Mouse (Mus musculus) G1E (cell line): ENCODE results near the gene Arsa.

Experiments
- CTCF ChIP-seq: IDR thresholded peaks from 2 replicates; pipeline ENCODE4 v1.5.1; 2012; ENCODE audit warnings: low read depth, low read length, inconsistent platforms, mixed read lengths
- GATA2 ChIP-seq: IDR thresholded peaks from 2 replicates; pipeline ENCODE4 v1.6.1; 2012; ENCODE audit warnings: low read depth, low read length, inconsistent platforms, borderline replicate concordance

DNA sequence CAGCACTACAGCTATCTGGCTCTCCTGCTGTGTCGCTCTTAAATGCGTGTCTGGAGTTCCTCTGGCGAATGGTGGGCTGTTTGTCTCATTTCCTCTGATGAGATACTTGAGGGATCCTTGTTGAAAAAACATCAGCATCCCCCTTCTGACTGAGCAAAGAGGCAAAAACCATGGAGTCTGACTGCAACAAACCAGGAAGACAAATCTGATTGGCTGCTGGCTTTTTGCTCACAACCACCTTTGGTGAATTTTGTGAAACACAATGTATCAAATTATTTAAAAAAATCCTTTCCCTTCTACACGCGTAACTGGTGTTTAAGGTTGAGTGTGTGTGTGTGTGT is 780 bp downstream of the Arsa start:
- TF ChIP-seq CTCF = no peak
- no peak for TF ChIP-seq GATA2
